Mouse (Mus musculus) liver, adult 2 months (tissue): ENCODE results near the gene Kif15.

ENCODE experiments used
- CTCF ChIP-seq: fragments of 200-500 bp; IDR thresholded peaks from 2 replicates; pipeline ENCODE4 v1.5.1; 2011; ENCODE audit warnings: low read depth, low read length, control low read depth
- POLR2A ChIP-seq: fragments of 200-500 bp; IDR thresholded peaks from 2 replicates; pipeline ENCODE4 v1.6.1; 2011; ENCODE audit warnings: low read length, control low read depth; ENCODE audit not compliant: insufficient read depth; ENCODE audit errors: extremely low read depth

DNA sequence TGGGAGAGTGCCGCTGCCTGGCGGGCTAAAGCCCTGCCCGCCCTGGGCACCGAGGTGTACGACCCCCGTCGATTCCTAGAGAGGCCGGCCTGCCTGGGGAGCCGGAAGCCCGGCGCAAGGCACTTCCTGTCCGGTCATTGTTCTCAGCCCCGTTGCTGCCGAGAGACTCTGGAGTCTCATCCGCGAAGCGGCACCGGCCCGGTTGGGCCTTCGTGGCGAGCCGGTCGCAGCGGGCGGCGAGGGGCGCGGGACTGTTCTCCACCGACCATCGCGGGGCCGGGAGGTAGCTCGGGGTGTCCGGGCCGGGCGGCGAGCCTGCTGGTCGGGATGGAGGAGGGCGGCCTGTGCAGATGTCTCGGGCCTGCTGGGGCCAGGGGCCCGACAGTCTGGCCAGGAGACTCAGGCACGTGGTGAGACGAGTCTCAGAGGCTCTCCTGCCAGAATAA, 27.9 kb upstream of the Kif15 start, which contains the start of gene Zfp105:
- TF ChIP-seq CTCF: no peak
- no peak for TF ChIP-seq POLR2A
